Mouse (Mus musculus): Measurements from ENCODE around the gene Gimap5. TPM values are rescaled to one million over a fixed set of nuclear protein-coding genes. Genes with fewer than 3 reads are reported as not detected.

Gimap5 gene
- polyA plus RNA-seq, 1 experiment from 2014 or later = 6.9 TPM

DNA sequence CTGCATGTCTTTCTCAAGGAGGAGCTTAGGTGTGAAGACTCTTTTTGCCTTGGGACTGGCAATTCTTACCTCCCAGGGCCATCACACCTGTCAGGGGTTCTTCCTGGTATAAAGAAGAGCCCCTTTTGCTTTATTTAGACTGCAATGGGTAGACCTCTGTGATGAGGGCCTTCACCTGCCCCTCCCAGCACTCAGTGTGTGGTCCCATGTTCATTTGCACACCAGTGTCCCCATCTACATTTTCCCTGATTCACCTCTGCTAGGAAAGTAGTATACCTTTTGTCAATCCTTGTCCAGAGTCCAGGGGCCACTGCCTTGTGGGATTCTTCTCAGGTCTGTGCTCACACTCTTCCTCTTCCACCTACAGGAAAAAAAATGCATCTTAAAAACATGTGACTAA lies 41.9 kb upstream of the Gimap5 start:
- Histone ChIP-seq H3K27ac (ENCODE audit: low read length) (no peak overlapping the region), H3K4me1 (ENCODE audit: control insufficient read depth, insufficient read depth, low read length) (no peaks in the 10 kb centered on the region; the same call in 1 of the 2 replicates), H3K4me2 (ENCODE audit: low read depth, low read length) (no peak overlapping the region), H3K9ac (ENCODE audit: low read length) (no peak overlapping the region), H3K36me3 (ENCODE audit: control insufficient read depth, insufficient read depth, low read length) (no peaks in the 10 kb centered on the region), H3K9me3 (replicated peaks; ENCODE audit: control insufficient read depth, low read length) (no peaks in the 10 kb centered on the region), H3K27me3 (ENCODE audit: control insufficient read depth, insufficient read depth, low read length) (no peaks in the 10 kb centered on the region), H3K4me3 (replicated peaks; ENCODE audit: low read length) (no peak overlapping the region)
- ATAC-seq (ENCODE audit: insufficient read depth, low FRiP score) = no peak

GRCm38 (mm10) chr6:48706130-48706529 lies 39.9 kb upstream of the Gimap5 start:
- WGBS = 50% methylated on average over 3 of the region's 3 CpGs
- Histone ChIP-seq H3K4me2 (ENCODE audit: low read depth, low read length) (no peak overlapping the region), H3K9me3 (replicated peaks; ENCODE audit: control insufficient read depth, low read length) (no peaks in the 10 kb centered on the region), H3K27ac (ENCODE audit: low read length) (peak overlapping the region; percentile 49), H3K27me3 (ENCODE audit: control insufficient read depth, insufficient read depth, low read length) (no peaks in the 10 kb centered on the region), H3K4me1 (ENCODE audit: control insufficient read depth, insufficient read depth, low read length) (no peaks in the 10 kb centered on the region), H3K36me3 (ENCODE audit: control insufficient read depth, insufficient read depth, low read length) (no peaks in the 10 kb centered on the region), H3K4me3 (replicated peaks; ENCODE audit: low read length) (peak overlapping the region; percentile 13; the same call in 1 of the 2 replicates), H3K9ac (ENCODE audit: low read length) (peak overlapping the region; percentile 50)
- ATAC-seq (ENCODE audit: insufficient read depth, low FRiP score) = no peak

DNA sequence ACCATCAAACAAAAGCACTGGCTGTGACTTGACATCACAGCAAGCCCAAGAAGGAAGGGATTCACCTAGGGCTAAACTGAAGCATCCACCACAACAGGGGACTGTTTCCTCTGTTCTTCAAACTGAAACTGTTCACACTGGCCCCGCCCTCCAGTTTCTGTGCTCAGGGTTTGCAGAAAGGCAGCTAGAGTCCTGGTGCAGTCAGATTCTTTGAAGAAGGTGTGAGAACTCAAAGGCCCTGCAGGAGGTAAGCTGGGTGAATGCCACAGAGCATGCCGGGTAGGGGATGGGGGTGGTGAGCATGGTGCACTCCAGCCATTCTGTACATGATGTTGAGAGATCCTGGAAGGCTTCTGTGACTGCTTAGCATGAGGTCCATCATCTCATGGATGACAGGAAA lies 27.5 kb upstream of the Gimap5 start, which contains the start of the genes Gm28053 and Gimap7:
TSS of gene Gm28053 (plus strand) at position 153 of the 400 bp plus-strand sequence.
TSS of gene Gimap7 (plus strand) at position 167 of the 400 bp plus-strand sequence.
- Histone ChIP-seq H3K4me1 (ENCODE audit: control insufficient read depth, insufficient read depth, low read length) (no peaks in the 10 kb centered on the region), H3K27ac (ENCODE audit: low read length) (no peak within 1 kb of the TSS), H3K36me3 (ENCODE audit: control insufficient read depth, insufficient read depth, low read length) (no peaks in the 10 kb centered on the region), H3K4me2 (ENCODE audit: low read depth, low read length) (no peak within 1 kb of the TSS), H3K9ac (ENCODE audit: low read length) (no peak within 1 kb of the TSS), H3K27me3 (ENCODE audit: control insufficient read depth, insufficient read depth, low read length) (no peaks in the 10 kb centered on the region), H3K4me3 (replicated peaks; ENCODE audit: low read length) (no peak within 1 kb of the TSS), H3K9me3 (replicated peaks; ENCODE audit: control insufficient read depth, low read length) (no peaks in the 10 kb centered on the region)
- no peak for ATAC-seq (ENCODE audit: insufficient read depth, low FRiP score)
- WGBS = 53% methylated on average over 2 of the region's 2 CpGs

DNA sequence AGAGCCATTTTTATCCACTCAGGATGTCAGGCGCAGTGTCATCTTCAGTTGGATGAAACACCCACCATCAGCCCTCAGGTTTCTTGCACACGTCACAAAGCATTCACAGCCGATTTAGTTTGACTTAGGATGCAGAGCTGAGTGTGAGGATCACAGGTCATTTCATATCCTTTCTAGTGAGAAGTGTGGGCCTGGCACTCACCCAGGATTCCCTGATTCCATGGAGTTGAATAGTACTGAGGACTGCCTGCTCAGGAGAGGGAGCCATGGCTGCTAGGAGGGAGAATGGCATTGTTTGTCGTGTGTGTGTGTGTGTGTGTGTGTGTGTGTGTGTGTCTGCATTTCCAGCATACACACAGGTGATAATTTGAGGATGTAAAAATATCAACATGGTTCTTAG lies 25.7 kb upstream of the Gimap5 start:
- Histone ChIP-seq H3K36me3 (ENCODE audit: control insufficient read depth, insufficient read depth, low read length) (no peaks in the 10 kb centered on the region), H3K4me1 (ENCODE audit: control insufficient read depth, insufficient read depth, low read length) (no peaks in the 10 kb centered on the region), H3K27me3 (ENCODE audit: control insufficient read depth, insufficient read depth, low read length) (no peaks in the 10 kb centered on the region), H3K4me2 (ENCODE audit: low read depth, low read length) (no peak overlapping the region), H3K4me3 (replicated peaks; ENCODE audit: low read length) (no peak overlapping the region), H3K9me3 (replicated peaks; ENCODE audit: control insufficient read depth, low read length) (no peaks in the 10 kb centered on the region), H3K9ac (ENCODE audit: low read length) (no peak overlapping the region), H3K27ac (ENCODE audit: low read length) (no peak overlapping the region)
- WGBS = 76% methylated on average over 4 of the region's 4 CpGs
- no peak for ATAC-seq (ENCODE audit: insufficient read depth, low FRiP score)

DNA sequence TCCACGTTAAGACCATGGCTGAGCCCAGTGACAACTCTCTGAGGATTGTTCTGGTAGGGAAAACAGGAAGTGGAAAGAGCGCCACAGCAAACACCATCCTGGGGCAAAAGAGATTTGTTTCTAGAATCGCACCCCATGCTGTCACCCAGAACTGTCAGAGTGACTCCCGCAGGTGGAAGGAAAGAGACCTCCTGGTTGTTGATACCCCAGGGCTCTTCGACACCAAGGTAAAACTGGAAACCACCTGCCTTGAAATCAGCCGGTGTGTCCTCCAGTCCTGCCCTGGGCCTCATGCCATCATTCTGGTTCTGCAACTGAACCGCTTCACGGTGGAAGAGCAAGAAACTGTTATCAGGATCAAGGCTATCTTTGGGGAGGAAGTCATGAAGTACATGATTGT lies 22.5 kb upstream of the Gimap5 start:
- 79% methylated on average over 8 of the region's 8 CpGs for WGBS
- ATAC-seq (ENCODE audit: insufficient read depth, low FRiP score) = no peak
- Histone ChIP-seq H3K9ac (ENCODE audit: low read length) (no peak overlapping the region), H3K4me3 (replicated peaks; ENCODE audit: low read length) (no peak overlapping the region), H3K9me3 (replicated peaks; ENCODE audit: control insufficient read depth, low read length) (no peaks in the 10 kb centered on the region), H3K4me2 (ENCODE audit: low read depth, low read length) (no peak overlapping the region), H3K4me1 (ENCODE audit: control insufficient read depth, insufficient read depth, low read length) (0 out of 2 replicates have a peak, but pooled peaks cover 4% of the 10 kb centered on the region), H3K27me3 (ENCODE audit: control insufficient read depth, insufficient read depth, low read length) (no peaks in the 10 kb centered on the region), H3K36me3 (ENCODE audit: control insufficient read depth, insufficient read depth, low read length) (no peaks in the 10 kb centered on the region), H3K27ac (ENCODE audit: low read length) (no peak overlapping the region)

DNA sequence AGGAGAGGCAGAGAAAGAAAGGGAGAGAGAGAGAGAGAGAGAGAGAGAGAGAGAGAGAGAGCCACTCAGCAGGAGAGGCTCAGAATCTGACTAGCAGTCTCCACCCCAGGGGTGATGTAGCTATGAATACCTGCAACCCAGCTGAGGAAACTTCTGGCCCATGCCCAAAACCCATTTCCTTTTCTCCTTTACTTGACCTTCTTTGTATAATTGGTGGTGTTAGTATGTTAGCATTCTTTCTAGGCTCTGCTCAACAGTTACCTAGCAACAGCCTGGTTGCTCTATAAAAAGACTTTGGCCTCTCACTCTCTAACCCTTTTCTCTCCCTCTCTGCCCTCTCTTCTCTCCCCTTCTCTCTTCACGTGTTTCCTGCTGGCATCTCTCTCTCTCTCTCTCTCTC lies 20.5 kb upstream of the Gimap5 start:
- H3K27ac ChIP-seq (ENCODE audit: low read length) = no peak overlapping the region

GRCm38 (mm10) chr6:48727761-48728160 lies 18.2 kb upstream of the Gimap5 start:
- Histone ChIP-seq H3K9ac (ENCODE audit: low read length) (no peak overlapping the region), H3K4me1 (ENCODE audit: control insufficient read depth, insufficient read depth, low read length) (0 out of 2 replicates have a peak, but pooled peaks cover 4% of the 10 kb centered on the region), H3K9me3 (replicated peaks; ENCODE audit: control insufficient read depth, low read length) (no peaks in the 10 kb centered on the region), H3K4me3 (replicated peaks; ENCODE audit: low read length) (no peak overlapping the region), H3K36me3 (ENCODE audit: control insufficient read depth, insufficient read depth, low read length) (no peaks in the 10 kb centered on the region), H3K27me3 (ENCODE audit: control insufficient read depth, insufficient read depth, low read length) (no peaks in the 10 kb centered on the region), H3K27ac (ENCODE audit: low read length) (no peak overlapping the region), H3K4me2 (ENCODE audit: low read depth, low read length) (no peak overlapping the region)
- WGBS = 87% methylated on average over 5 of the region's 5 CpGs
- no peak for ATAC-seq (ENCODE audit: insufficient read depth, low FRiP score)

More for the DNA sequence above, 20.5 kb upstream of the Gimap5 start:
- no peak overlapping the region for H3K4me3 ChIP-seq (replicated peaks; ENCODE audit: low read length)
- WGBS = 0% methylated on average over 1 of the region's 1 CpGs
- ATAC-seq (ENCODE audit: insufficient read depth, low FRiP score) = peak; percentile 78; the same call in 1 of the 2 replicates
- no peaks in the 10 kb centered on the region for H3K9me3 ChIP-seq (replicated peaks; ENCODE audit: control insufficient read depth, low read length)
- no peak overlapping the region for H3K9ac ChIP-seq (ENCODE audit: low read length)
- H3K4me1 ChIP-seq (ENCODE audit: control insufficient read depth, insufficient read depth, low read length) = 0 out of 2 replicates have a peak, but pooled peaks cover 4% of the 10 kb centered on the region
- no peaks in the 10 kb centered on the region for H3K36me3 ChIP-seq (ENCODE audit: control insufficient read depth, insufficient read depth, low read length)
- H3K27me3 ChIP-seq (ENCODE audit: control insufficient read depth, insufficient read depth, low read length) = no peaks in the 10 kb centered on the region
- H3K4me2 ChIP-seq (ENCODE audit: low read depth, low read length) = no peak overlapping the region

DNA sequence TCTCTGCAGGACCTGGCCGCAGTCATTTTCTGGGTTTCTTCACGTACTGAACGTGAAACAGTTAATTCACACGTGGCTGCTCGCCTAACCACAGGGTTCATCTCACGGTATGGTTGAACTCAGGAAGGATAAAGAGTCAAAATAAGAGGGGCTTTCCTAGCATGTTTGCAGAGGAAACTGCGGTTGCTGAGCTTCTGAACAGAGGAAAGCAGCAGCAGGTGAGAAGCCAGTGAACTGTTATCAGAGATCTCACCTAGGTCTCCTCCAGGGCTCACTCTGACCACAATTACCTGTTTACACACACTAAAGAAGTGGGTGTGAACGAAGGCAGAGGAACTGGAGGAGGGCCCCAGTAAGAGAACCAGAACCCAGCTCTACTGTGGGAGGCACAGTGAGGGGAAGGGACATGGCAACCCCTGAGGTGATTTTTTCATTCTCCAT lies 13.1 kb upstream of the Gimap5 start:
- Histone ChIP-seq H3K27ac (ENCODE audit: low read length) (no peak overlapping the region), H3K27me3 (ENCODE audit: control insufficient read depth, insufficient read depth, low read length) (no peaks in the 10 kb centered on the region), H3K36me3 (ENCODE audit: control insufficient read depth, insufficient read depth, low read length) (no peaks in the 10 kb centered on the region), H3K4me2 (ENCODE audit: low read depth, low read length) (no peak overlapping the region), H3K4me3 (replicated peaks; ENCODE audit: low read length) (no peak overlapping the region), H3K9me3 (replicated peaks; ENCODE audit: control insufficient read depth, low read length) (no peaks in the 10 kb centered on the region), H3K4me1 (ENCODE audit: control insufficient read depth, insufficient read depth, low read length) (no peaks in the 10 kb centered on the region), H3K9ac (ENCODE audit: low read length) (no peak overlapping the region)
- ATAC-seq (ENCODE audit: insufficient read depth, low FRiP score) = no peak
- WGBS = 34% methylated on average over 8 of the region's 8 CpGs

DNA sequence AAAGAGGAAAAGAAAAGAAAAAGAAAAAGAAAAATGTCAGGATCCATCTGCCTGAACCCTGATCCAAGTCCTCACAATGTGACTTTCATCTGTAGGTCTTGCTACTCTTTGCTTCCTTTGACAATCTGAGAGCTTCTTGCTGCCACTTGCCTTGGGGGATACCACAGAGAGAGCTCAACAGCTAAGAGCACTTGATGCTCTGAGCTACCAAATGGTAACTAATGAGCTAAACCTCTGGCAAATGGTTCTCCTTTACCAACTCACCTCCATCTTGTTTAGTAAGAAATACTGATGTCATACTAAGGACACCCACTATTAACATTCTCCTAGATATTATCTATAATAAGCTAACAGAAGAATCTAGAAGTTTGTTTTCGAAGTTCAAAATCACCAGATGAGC lies 12.3 kb upstream of the Gimap5 start:
- H3K27me3 ChIP-seq (ENCODE audit: control insufficient read depth, insufficient read depth, low read length) = no peaks in the 10 kb centered on the region
- 92% methylated on average over 1 of the region's 1 CpGs for WGBS
- H3K4me3 ChIP-seq (replicated peaks; ENCODE audit: low read length) = no peak overlapping the region
- no peaks in the 10 kb centered on the region for H3K36me3 ChIP-seq (ENCODE audit: control insufficient read depth, insufficient read depth, low read length)
- H3K9me3 ChIP-seq (replicated peaks; ENCODE audit: control insufficient read depth, low read length) = no peaks in the 10 kb centered on the region
- no peak overlapping the region for H3K27ac ChIP-seq (ENCODE audit: low read length)
- H3K9ac ChIP-seq (ENCODE audit: low read length) = no peak overlapping the region
- ATAC-seq (ENCODE audit: insufficient read depth, low FRiP score) = no peak
- H3K4me1 ChIP-seq (ENCODE audit: control insufficient read depth, insufficient read depth, low read length) = no peaks in the 10 kb centered on the region
- no peak overlapping the region for H3K4me2 ChIP-seq (ENCODE audit: low read depth, low read length)
